Comparison of ENCODE assay signal across 9 mouse cellular contexts in the genomic region with DNA sequence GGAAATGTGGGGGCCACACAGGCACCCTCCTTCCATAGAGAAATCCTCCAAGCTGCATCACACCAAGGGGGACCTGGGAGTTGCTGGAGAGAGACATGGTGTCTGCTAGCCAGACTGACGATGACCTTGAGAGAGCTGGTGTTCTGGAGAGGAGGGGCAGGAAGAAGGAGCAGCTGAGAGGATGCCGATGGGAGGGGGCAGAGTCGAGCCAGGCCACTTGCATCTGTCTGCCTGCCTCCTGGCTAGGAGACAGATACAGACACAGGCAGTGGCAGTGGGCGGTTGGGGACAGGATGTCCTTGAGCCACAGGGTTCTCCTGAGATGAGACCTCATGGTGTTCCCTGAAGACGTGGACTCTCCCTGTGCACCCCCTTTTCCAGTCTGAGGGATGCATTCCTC. TPM values are rescaled to one million over a fixed set of nuclear protein-coding genes. Genes with fewer than 3 reads are reported as not detected.
DNase-seq lines count a peak whose midpoint lies in the region; ATAC-seq lines count a peak whose summit lies in the region.
"Had no signal": no experiment of that assay in that cellular context is flagged by ENCODE, and none has a peak within 500 bp of the region (broad histone marks: within the 10 kb centered on the region; RNA-seq: fewer than 3 reads in every experiment).

No protein-coding gene starts in this region.

- WGBS in hindbrain, embryonic 11.5 days = 24% methylated on average over 5 of the region's 5 CpGs
- 21% methylated on average over 5 of the region's 5 CpGs for WGBS in hindbrain, embryonic 16.5 days

- no peak overlapping the region for H3K4me2 ChIP-seq in hindbrain, embryonic 11.5 days (replicated peaks; ENCODE audit: low read depth, low read length)
- no peak overlapping the region for H3K4me2 ChIP-seq in hindbrain, embryonic 16.5 days (ENCODE audit: low read length)

- DNase-seq in hindbrain, embryonic 11.5 days (ENCODE audit: low spot score) = no peak
- peak; percentile 99 for DNase-seq in heart, adult 11 months
- peak; percentile 45 to 57 for DNase-seq in kidney, adult 8-10 months
- peak; percentile 78 for DNase-seq in lung, postnatal 10 days
- no peak for DNase-seq in frontal cortex, adult 2 months (ENCODE audit: extremely low spot score in 1 of 2, low spot score in 1 of 2)
- DNase-seq in right cerebral cortex, postnatal 4 days = no peak
- no peak for DNase-seq in right cerebral cortex, postnatal 36 days (ENCODE audit: low spot score in 2 of 2)

- no peak overlapping the region for H3K9ac ChIP-seq in hindbrain, embryonic 11.5 days (ENCODE audit: low read depth, low read length)
- no peak overlapping the region; the same call in 1 of the 2 replicates for H3K9ac ChIP-seq in hindbrain, embryonic 16.5 days (ENCODE audit: low read depth, low read length)

- peaks cover 11% of the 10 kb centered on the region; the same call in 1 of the 2 replicates for H3K4me1 ChIP-seq in hindbrain, embryonic 11.5 days (replicated peaks; ENCODE audit: control insufficient read depth, insufficient read depth, low read length)
- peaks cover 40% of the 10 kb centered on the region for H3K4me1 ChIP-seq in hindbrain, embryonic 16.5 days (ENCODE audit: control insufficient read depth, insufficient read depth, low read depth, low read length)

- H3K27me3 ChIP-seq in hindbrain, embryonic 11.5 days (ENCODE audit: control insufficient read depth, insufficient read depth, low read length) = no peaks in the 10 kb centered on the region
- H3K27me3 ChIP-seq in hindbrain, embryonic 16.5 days (replicated peaks; ENCODE audit: control insufficient read depth, insufficient read depth, low read length) = no peaks in the 10 kb centered on the region
- H3K27me3 ChIP-seq: CH12.LX had no signal

- no peaks in the 10 kb centered on the region for H3K9me3 ChIP-seq in hindbrain, embryonic 11.5 days (ENCODE audit: control insufficient read depth, low read length)
- no peaks in the 10 kb centered on the region for H3K9me3 ChIP-seq in hindbrain, embryonic 16.5 days (ENCODE audit: control insufficient read depth, low read length)

- H3K36me3 ChIP-seq in hindbrain, embryonic 11.5 days (ENCODE audit: control insufficient read depth, insufficient read depth, low read length) = no peaks in the 10 kb centered on the region
- H3K36me3 ChIP-seq in hindbrain, embryonic 16.5 days (ENCODE audit: control insufficient read depth, insufficient read depth, low read length) = no peaks in the 10 kb centered on the region

- no peak for ATAC-seq in hindbrain, embryonic 11.5 days (ENCODE audit: low FRiP score)
- no peak for ATAC-seq in hindbrain, embryonic 16.5 days

- H3K27ac ChIP-seq in hindbrain, embryonic 11.5 days (ENCODE audit: low read depth, low read length) = 0 out of 2 replicates have a peak overlapping the region, but pooled peaks have one; percentile 5
- no peak overlapping the region for H3K27ac ChIP-seq in hindbrain, embryonic 16.5 days (ENCODE audit: low read depth, low read length)

- no peak overlapping the region for H3K4me3 ChIP-seq in hindbrain, embryonic 11.5 days (ENCODE audit: low read depth, low read length)
- no peak overlapping the region for H3K4me3 ChIP-seq in hindbrain, embryonic 16.5 days (ENCODE audit: low read length)

RNA-seq across cellular contexts. Expression of a gene that starts 16.3 kb away (rescaled TPM):
- polyA plus RNA-seq in hindbrain, embryonic 11.5 days (2014; fragmentation: Nextera tagmentation; extraction: Ambion mirVana) = 2.4 and 3.0 TPM in 2 replicates
- polyA plus RNA-seq in hindbrain, embryonic 16.5 days (2015; fragmentation: Nextera tagmentation; extraction: Ambion mirVana) = 4.0 and 4.1 TPM in 2 replicates
- polyA plus RNA-seq in frontal cortex, adult 2 months (2012; rRNA removed) = 0.99 and 1.7 TPM in 2 replicates

RNA-seq across cellular contexts. Expression of a gene that starts 29.7 kb away (rescaled TPM):
- 3.2 and 3.3 TPM in 2 replicates for polyA plus RNA-seq in hindbrain, embryonic 11.5 days (2014; fragmentation: Nextera tagmentation; extraction: Ambion mirVana)
- 12.0 and 17.0 TPM in 2 replicates for polyA plus RNA-seq in hindbrain, embryonic 16.5 days (2015; fragmentation: Nextera tagmentation; extraction: Ambion mirVana)
- 9.0 and 10.3 TPM in 2 replicates for polyA plus RNA-seq in frontal cortex, adult 2 months (2012; rRNA removed)

Comparison
In these comparisons a context has a peak if more than half of its experiments do, and no peak if none do; other contexts are left out.
1. DNase-seq: peak in heart, adult 11 months (single experiment), kidney, adult 8-10 months (2 of 2) and lung, postnatal 10 days (single experiment); none in hindbrain, embryonic 11.5 days (single experiment), frontal cortex, adult 2 months (0 of 2), right cerebral cortex, postnatal 4 days (single experiment) and right cerebral cortex, postnatal 36 days (0 of 2).